Mouse (Mus musculus) stomach, embryonic 15.5 days (tissue): ENCODE data around the gene Sirt1. TPM values are rescaled to one million over a fixed set of nuclear protein-coding genes. Genes with fewer than 3 reads are reported as not detected.

Source experiments
- ATAC-seq: fragments of 200-750 bp; cut with Nextera tagmentation; 2 replicates; pipeline ENCODE4 v1.8.0; 2017; ENCODE audit warnings: low read depth, moderate number of reproducible peaks, moderate TSS enrichment; ENCODE audit not compliant: insufficient read depth, low FRiP score
- H3K27ac ChIP-seq: fragments of 300-500 bp; sonication (generic); 2 replicates; pipeline ENCODE4 v1.5.1; 2015; ENCODE audit warnings: mild to moderate bottlenecking, inconsistent platforms
- H3K27me3 ChIP-seq: fragments of 300-500 bp; sonication (generic); replicated peaks from 2 replicates; pipeline ENCODE4 v1.6.1; 2015; ENCODE audit warnings: inconsistent platforms
- H3K36me3 ChIP-seq: fragments of 300-500 bp; sonication (generic); 2 replicates; pipeline ENCODE4 v1.6.1; 2015; ENCODE audit warnings: inconsistent platforms
- H3K4me1 ChIP-seq: fragments of 300-500 bp; sonication (generic); 2 replicates; pipeline ENCODE4 v1.6.1; 2015; ENCODE audit warnings: inconsistent platforms
- H3K4me2 ChIP-seq: fragments of 300-500 bp; sonication (generic); 2 replicates; pipeline ENCODE4 v1.6.1; 2015; ENCODE audit warnings: mild to moderate bottlenecking, inconsistent platforms
- H3K4me3 ChIP-seq: fragments of 300-500 bp; sonication (generic); replicated peaks from 2 replicates; pipeline ENCODE4 v1.5.1; 2015; ENCODE audit warnings: inconsistent platforms
- H3K9ac ChIP-seq: fragments of 300-500 bp; sonication (generic); 2 replicates; pipeline ENCODE4 v1.6.1; 2015; ENCODE audit warnings: inconsistent platforms
- H3K9me3 ChIP-seq: fragments of 300-500 bp; sonication (generic); 2 replicates; pipeline ENCODE4 v1.6.1; 2016; ENCODE audit warnings: inconsistent platforms
- WGBS: fragments of 180-500 bp; shearing (Covaris S2); methylation state at CpG from one replicate; pipeline ENCODE4 v1.1.7; 2015; 5-methylcytosine and 5-hydroxymethylcytosine counted together
- polyA plus RNA-seq: library from polyadenylated mRNA; unstranded; fragments of >200 nt; fragmentation: Nextera tagmentation; extraction: Ambion mirVana; gene quantifications from 2 replicates; pipeline ENCODE4 v1.2.1, GENCODE M21; 2015

Sirt1 gene
- polyA plus RNA-seq, result 5.2 and 5.5 TPM in 2 replicates

DNA sequence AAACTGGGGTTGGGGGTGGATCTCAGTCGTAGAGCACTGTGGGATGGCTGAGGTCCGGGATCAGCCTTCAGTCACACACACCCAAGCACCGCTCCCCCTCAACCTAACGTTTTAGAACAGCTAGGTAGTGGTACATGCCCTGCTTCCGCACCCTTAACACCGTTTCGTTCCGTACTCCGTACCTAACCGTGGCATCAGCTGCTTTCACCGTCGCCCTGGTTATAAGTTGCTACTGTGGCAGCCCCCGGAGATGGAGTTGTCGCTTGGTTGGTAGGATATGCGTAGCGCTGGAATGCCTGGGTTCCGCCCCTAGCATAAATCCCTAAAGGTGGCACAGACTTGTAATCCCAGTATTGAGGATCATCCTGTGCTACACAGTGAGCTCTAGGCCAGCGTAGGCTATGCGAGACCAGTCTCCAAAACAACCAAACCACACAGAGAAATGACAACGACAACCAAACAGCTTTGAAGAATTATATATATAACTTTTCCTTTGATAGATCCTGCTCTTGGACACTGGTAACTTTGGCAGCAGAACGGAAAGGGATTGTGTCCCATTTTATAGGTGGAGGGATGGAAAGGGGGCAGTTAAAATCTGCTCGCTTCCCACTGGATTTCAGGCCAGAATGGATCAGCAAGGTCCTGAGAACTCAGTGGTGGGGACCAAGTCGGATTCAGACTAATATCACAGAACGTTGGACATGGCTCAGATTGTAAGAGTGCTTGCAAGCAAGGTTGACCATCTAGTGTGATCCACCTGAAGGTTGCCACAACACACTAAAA is at the start of gene Sirt1:
Gene Sirt1 (minus strand): TSS at position 207 of the 783 bp plus-strand sequence.
- Histone ChIP-seq H3K36me3 (no peaks in the 10 kb centered on the region), H3K9me3 (no peaks in the 10 kb centered on the region), H3K4me2 (peak within 1 kb of the TSS; percentile 87), H3K4me1 (no peaks in the 10 kb centered on the region), H3K4me3 (peak within 1 kb of the TSS; percentile 62), H3K27ac (0 out of 2 replicates have a peak within 1 kb of the TSS, but pooled peaks have one; percentile 26), H3K9ac (peak within 1 kb of the TSS; percentile 44; the same call in 1 of the 2 replicates), H3K27me3 (no peaks in the 10 kb centered on the region; the same call in 1 of the 2 replicates)
- WGBS, result 5% methylated on average over 24 of the region's 24 CpGs
- no peak for ATAC-seq

DNA sequence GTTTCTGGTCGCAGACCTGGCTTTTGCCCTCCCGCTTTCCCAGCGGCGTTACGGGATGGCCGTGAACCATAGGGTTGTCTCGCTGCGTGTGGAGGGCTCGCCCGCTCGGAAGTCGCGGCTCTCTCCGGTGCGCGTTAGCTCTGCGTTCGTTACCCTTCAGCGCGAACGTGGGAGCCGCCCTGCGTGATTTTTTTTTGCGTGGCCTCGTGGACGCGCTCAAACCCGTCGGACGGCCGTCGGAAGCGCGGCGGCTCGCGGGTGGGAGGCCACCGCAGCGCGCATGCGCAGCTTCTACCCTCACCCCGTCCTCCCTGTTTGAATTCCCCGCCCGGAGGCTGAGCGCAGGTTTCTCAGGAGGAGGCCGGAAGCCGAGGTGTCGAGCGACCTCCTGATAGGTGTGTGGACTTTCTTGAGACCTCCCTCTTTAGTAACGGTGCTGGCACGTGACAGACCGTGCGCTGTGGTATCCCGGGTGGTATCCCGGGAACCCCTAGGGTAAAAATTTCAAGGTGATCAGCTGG is 48.3 kb upstream of the Sirt1 start, which contains the start of gene Ctnna3:
Gene Ctnna3 (plus strand): TSS at position 314 of the 521 bp plus-strand sequence.
- Histone ChIP-seq H3K4me2 (peak within 1 kb of the TSS; percentile 83), H3K9ac (peak within 1 kb of the TSS; percentile 57), H3K36me3 (no peaks in the 10 kb centered on the region), H3K4me3 (peak within 1 kb of the TSS; percentile 85), H3K27me3 (no peaks in the 10 kb centered on the region), H3K27ac (peak within 1 kb of the TSS; percentile 88), H3K9me3 (no peaks in the 10 kb centered on the region), H3K4me1 (no peaks in the 10 kb centered on the region)
- under 1% methylated on average over 55 of the region's 55 CpGs for WGBS
- ATAC-seq, result peak; percentile 94

DNA sequence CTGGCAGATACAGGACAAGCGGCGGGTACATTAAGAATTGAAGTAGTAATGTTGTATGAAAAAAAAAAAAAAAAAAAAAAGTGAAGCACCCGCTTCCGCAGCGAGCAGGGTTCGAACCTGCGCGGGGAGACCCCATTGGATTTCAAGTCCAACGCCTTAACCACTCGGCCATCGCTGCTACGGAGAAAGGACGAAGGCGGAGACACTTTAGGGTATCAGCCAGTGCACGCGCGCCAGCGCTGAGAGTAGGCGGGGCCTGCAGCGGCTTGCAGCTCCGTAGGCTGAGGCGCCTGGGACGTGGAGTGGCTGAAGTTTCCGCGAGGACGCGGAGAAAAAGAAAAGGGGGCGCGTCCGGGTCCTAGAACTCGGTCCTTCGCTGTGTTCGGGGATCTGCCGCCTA is 47.9 kb upstream of the Sirt1 start:
- peak overlapping the region; percentile 88 for H3K27ac ChIP-seq
- peak overlapping the region; percentile 57 for H3K9ac ChIP-seq
- under 1% methylated on average over 34 of the region's 34 CpGs for WGBS
- no peaks in the 10 kb centered on the region for H3K4me1 ChIP-seq
- H3K27me3 ChIP-seq, result no peaks in the 10 kb centered on the region
- peak; percentile 93 for ATAC-seq
- peak overlapping the region; percentile 85 for H3K4me3 ChIP-seq
- H3K9me3 ChIP-seq, result no peaks in the 10 kb centered on the region
- peak overlapping the region; percentile 83 for H3K4me2 ChIP-seq
- no peaks in the 10 kb centered on the region for H3K36me3 ChIP-seq

DNA sequence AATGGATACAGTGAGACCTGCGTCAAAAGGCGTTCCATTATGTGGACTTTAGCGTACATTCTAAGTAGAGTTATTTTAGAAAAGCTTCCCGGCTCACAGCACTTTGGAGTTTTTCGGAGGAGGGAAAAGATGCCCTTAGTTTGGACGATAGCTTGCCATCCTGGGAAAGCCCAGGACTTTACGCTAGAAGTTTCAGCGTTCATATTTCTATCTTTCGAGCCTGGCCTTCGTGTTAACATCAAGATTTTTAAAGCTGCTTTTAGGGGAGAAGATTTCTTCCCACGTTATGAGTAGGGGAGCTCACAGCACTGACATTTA is 47.5 kb upstream of the Sirt1 start:
- peak overlapping the region; percentile 85 for H3K4me3 ChIP-seq
- no peaks in the 10 kb centered on the region for H3K27me3 ChIP-seq
- peak overlapping the region; percentile 24; the same call in 1 of the 2 replicates for H3K9ac ChIP-seq
- no peaks in the 10 kb centered on the region for H3K9me3 ChIP-seq
- H3K4me1 ChIP-seq, result no peaks in the 10 kb centered on the region
- H3K27ac ChIP-seq, result peak overlapping the region; percentile 44
- no peaks in the 10 kb centered on the region for H3K36me3 ChIP-seq
- WGBS, result 2% methylated on average over 11 of the region's 11 CpGs
- no peak for ATAC-seq
- H3K4me2 ChIP-seq, result peak overlapping the region; percentile 83

DNA sequence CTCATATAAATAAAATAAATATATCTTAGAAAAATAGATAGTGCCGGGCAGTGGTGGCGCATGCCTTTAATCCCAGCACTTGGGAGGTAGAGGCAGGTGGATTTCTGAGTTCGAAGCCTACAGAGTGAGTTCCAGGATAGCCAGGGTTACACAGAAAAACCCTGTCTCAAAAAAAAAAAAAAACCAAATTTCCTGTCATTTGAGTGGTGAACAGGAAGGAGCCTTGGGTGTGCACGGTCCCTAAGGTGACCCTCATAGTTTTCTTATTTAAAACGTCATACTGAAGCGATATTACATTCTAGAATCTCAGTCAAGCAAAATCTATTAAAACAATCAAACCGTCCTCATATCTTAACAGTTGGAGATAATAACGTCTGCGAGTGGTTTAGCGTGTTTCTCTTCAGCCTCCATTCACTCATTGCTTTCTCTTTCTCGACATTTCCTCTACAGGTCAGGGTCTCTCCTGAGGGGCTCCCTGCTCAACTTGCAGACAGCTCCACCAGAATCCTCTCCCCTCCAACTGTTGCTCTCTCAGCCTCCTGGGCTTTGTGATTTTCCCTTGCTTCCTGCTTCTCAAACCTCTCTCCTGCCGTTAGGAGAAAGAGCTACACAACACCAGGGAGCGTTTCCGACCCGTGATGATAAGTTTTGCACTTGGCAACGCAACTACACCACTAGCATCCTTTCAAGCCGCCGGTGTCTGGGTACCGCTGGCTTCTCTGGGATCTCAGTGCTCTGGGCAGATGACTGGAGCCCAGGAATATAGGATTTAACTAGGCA is 46.9 kb upstream of the Sirt1 start:
- H3K9me3 ChIP-seq, result no peaks in the 10 kb centered on the region
- H3K4me3 ChIP-seq, result peak overlapping the region; percentile 85
- WGBS, result 17% methylated on average over 19 of the region's 19 CpGs
- peak overlapping the region; percentile 24; the same call in 1 of the 2 replicates for H3K9ac ChIP-seq
- no peaks in the 10 kb centered on the region for H3K27me3 ChIP-seq
- no peak for ATAC-seq
- peak overlapping the region; percentile 83 for H3K4me2 ChIP-seq
- H3K36me3 ChIP-seq, result no peaks in the 10 kb centered on the region
- H3K4me1 ChIP-seq, result no peaks in the 10 kb centered on the region
- H3K27ac ChIP-seq, result peak overlapping the region; percentile 44

DNA sequence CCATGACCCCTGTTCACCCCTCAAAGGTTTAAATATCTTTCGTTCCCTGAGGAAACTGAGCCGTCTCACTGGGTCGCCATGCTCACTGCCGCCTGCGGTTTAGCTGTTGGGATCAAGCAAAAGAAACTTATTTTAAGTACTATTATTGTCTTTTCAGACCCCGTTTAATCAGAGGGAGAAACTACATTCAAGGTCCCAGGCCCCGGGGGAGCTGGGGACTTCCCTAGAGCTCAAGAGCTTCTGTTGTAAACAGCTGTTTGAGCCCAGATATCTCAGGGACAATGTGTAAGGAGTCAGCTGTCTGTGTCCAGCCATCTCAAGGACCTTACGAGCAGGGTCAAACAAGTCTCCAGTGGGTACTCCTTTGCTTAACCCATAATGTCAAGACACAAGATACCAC is 45.6 kb upstream of the Sirt1 start:
- no peaks in the 10 kb centered on the region for H3K4me1 ChIP-seq
- no peaks in the 10 kb centered on the region for H3K9me3 ChIP-seq
- no peaks in the 10 kb centered on the region for H3K36me3 ChIP-seq
- H3K4me2 ChIP-seq, result no peak overlapping the region
- no peak overlapping the region for H3K4me3 ChIP-seq
- WGBS, result 77% methylated on average over 8 of the region's 8 CpGs
- no peak overlapping the region for H3K9ac ChIP-seq
- H3K27me3 ChIP-seq, result no peaks in the 10 kb centered on the region
- ATAC-seq, result no peak
- no peak overlapping the region for H3K27ac ChIP-seq

DNA sequence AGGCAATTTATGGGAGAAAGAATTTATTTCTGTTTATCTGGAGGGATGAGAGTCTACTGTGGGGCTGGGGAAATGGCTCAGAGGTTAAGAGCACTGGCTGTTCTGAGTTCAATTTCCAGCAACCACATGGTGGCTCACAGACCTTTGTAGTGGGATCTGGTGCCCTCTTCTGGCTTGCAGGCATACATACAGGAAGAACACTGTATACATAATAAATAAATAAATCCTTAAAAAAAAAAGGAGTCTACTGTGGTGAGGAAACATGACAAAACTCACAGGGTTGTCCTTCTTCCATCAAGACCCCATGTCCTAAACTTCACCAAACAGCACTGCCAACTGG is 42.9 kb upstream of the Sirt1 start:
- no peak overlapping the region for H3K4me3 ChIP-seq
- no peaks in the 10 kb centered on the region for H3K4me1 ChIP-seq
- H3K27me3 ChIP-seq, result no peaks in the 10 kb centered on the region
- no peaks in the 10 kb centered on the region for H3K9me3 ChIP-seq
- no peaks in the 10 kb centered on the region for H3K36me3 ChIP-seq
- H3K9ac ChIP-seq, result no peak overlapping the region
- H3K4me2 ChIP-seq, result no peak overlapping the region
- no peak overlapping the region for H3K27ac ChIP-seq
- ATAC-seq, result no peak

DNA sequence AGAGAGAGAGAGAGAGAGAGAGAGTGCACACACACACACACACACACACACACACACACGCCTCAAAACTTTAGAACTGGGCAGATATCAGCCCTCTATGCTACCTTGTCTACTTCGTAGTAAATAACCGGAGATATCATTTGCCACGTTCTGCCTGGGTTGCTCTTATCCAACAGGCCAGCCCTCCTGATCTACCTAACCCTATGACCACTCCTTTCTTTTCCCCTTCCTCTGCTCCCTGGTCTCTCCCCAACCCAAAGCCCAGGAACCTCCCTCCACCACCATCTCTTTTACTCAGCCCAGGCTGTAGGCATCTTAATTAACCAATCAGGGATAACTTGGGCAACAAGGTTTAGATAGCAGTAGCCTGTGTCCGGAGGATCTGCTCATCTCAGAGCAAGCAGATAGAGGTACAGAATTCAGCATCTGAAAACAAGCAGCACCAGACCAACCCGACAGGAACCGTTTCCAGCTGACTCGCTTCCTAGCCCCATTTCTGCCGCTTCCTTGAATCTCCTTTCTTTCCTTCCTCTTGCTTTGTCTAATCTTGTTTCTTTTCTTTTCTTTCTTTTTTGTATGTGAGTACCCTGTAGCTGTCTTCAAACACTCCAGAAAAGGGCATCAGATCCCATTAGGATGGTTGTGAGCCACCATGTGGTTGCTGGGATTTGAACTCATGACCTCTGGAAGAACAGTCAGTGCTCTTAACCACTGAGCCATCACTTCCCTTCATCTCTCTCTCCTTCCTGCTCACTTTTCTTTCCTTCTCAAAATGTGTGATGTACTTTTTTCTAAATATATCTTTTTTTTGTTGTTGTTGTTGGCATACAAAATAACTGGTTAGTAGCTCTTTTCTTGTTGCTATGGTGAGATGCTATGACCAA is 42.3 kb upstream of the Sirt1 start:
- no peaks in the 10 kb centered on the region for H3K36me3 ChIP-seq
- H3K4me3 ChIP-seq, result no peak overlapping the region
- no peaks in the 10 kb centered on the region for H3K4me1 ChIP-seq
- H3K27me3 ChIP-seq, result no peaks in the 10 kb centered on the region
- H3K9me3 ChIP-seq, result no peaks in the 10 kb centered on the region
- no peak for ATAC-seq
- no peak overlapping the region for H3K4me2 ChIP-seq
- WGBS, result 80% methylated on average over 9 of the region's 9 CpGs
- H3K9ac ChIP-seq, result no peak overlapping the region
- no peak overlapping the region for H3K27ac ChIP-seq

DNA sequence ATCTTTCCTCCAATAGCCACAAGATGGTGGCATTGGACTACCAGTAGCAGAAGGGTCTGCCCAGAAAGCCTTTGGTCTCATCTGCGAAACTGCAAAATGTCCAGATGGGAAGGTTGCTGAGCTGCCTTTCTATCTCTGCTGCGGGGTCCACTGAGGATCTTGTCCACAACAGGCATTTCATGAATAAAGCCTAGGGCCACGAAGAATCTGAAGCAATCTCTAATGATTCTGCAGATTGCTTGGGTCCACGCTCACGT is 41.2 kb upstream of the Sirt1 start:
- H3K9me3 ChIP-seq, result no peaks in the 10 kb centered on the region
- H3K9ac ChIP-seq, result no peak overlapping the region
- no peak overlapping the region for H3K4me3 ChIP-seq
- H3K36me3 ChIP-seq, result no peaks in the 10 kb centered on the region
- no peaks in the 10 kb centered on the region for H3K27me3 ChIP-seq
- H3K27ac ChIP-seq, result no peak overlapping the region
- ATAC-seq, result no peak
- H3K4me1 ChIP-seq, result no peaks in the 10 kb centered on the region
- 79% methylated on average over 5 of the region's 5 CpGs for WGBS
- no peak overlapping the region for H3K4me2 ChIP-seq

DNA sequence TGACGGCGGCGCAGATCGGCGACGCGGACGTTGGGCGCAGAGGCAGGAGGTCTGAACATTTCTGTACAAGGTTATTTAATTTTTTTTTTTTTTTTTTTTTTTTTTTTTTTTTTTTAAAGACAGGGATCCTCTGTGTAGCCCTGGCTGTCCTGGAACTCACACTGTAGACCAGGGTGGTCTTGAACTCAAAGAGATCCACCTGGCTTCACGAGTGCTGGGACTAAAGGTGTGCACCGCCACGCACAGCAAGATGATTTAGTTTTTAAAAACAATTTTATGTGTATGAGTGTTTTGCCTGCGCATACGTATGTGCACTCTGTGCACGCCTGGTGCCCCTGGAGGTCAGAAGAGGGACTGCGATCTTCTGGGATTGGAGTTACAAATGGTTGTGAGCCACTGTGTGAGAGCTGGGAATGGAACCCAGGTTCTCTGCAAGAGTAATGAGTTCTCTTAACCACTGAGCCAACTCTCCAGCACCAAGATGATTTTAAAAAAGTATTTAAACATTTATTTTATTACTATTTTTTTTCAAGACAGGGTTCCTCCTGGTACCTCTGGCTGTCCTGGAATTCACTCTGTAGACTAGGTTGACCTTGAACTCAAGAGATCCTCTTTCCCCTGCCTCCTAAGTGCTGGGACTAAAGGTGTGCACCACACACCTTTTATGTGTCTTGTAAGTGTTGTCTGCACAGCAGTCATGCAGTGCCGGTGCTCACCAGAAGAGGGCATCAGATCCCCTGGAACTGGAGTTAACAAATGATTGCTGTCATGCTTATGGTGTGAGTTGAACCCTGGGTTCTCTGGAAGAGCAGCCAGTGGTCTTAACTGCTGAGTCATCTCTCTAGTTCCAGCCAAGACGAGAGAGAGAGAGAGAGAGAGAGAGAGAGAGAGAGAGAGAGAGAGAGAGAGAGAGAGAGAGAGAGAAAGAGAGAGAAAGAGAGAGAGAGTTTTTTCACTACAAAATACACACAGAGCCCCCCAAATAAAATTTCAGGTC is 40.5 kb upstream of the Sirt1 start, which contains the start of gene Gm7075:
Gene Gm7075 (minus strand): TSS at position 51 of the 997 bp plus-strand sequence.
- no peaks in the 10 kb centered on the region for H3K4me1 ChIP-seq
- ATAC-seq, result no peak
- H3K36me3 ChIP-seq, result no peaks in the 10 kb centered on the region
- no peaks in the 10 kb centered on the region for H3K9me3 ChIP-seq
- WGBS, result 86% methylated on average over 18 of the region's 18 CpGs
- no peak within 1 kb of the TSS for H3K9ac ChIP-seq
- H3K27ac ChIP-seq, result no peak within 1 kb of the TSS
- no peaks in the 10 kb centered on the region for H3K27me3 ChIP-seq
- no peak within 1 kb of the TSS for H3K4me2 ChIP-seq
- no peak within 1 kb of the TSS for H3K4me3 ChIP-seq

DNA sequence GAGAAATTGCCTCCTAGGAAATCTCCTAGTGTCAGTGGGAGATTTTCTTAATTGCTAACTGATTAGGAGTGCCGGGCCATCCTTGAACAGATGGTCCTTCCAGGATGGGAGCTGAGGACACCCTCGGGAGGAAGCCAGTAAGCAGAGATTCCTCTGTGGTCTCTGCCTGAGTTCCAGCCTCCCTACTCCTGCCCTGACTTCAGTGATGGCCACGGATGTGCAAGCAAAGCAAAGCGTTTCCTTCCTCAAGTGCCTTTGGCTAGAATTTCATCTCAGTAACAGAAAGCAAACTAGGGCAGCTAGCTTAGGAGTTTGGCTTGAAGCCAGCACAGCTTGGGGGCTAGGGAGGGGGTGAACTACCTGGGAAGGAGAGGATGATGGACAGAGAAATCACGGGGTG is 35.6 kb upstream of the Sirt1 start:
- ATAC-seq, result no peak
- Histone ChIP-seq H3K27ac (no peak overlapping the region), H3K9ac (no peak overlapping the region), H3K9me3 (no peaks in the 10 kb centered on the region), H3K4me2 (no peak overlapping the region), H3K36me3 (no peaks in the 10 kb centered on the region), H3K27me3 (no peaks in the 10 kb centered on the region), H3K4me1 (no peaks in the 10 kb centered on the region), H3K4me3 (no peak overlapping the region)
- WGBS, result 48% methylated on average over 5 of the region's 5 CpGs
